Mouse (Mus musculus): ENCODE results near the gene Tmod3.
A peak's percentile ranks its signal among the peaks of the same experiment; 100 is the strongest.

Tmod3 gene

DNA sequence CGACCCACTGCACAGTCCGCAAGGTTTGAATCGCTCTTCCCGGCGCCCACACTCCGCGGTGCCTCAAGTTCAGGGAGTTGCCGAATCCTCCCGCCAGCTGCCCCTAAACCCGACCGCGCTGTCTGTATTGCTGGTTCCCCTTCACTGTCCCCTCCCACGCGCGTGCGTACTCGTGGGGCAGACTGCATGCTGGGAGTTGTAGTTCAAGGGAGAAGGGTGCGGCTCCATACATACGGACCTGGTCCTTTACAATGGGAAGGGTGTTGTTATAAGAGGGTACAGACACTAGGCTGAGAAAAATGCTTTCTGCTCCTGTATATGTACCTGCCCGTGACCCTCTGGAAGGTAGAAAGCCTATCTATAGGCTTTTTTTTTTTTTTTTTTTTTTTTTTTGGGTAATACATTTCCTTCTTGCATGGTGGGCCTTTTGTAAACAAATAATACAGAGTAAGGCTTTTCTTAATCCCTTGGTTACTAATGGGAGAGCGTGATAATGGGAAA is at the start of gene Tmod3:
Gene Tmod3 (minus strand): TSS at position 146 of the 501 bp plus-strand sequence.
- peak; percentile 92 for DNase-seq (ENCODE audit: low spot score)

DNA sequence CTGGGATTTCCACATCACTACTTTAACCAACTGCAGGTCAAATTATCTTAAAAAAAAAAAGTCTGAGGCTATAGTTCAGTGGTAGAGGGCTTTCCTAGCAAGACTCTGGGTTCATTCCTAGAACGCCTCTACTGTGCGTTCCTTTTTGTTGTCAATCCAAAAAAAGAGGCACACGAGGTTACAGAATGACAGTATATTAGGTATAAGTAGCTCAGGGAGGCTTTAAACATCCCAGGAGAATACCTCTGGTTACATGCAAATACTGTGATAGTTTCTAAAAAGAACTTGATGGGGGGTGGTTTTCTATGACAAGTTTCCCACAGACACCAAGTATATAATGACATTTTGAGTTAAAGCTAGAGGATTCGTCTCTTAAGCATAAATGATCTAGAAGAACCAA is 48.0 kb upstream of the Tmod3 start:
- no peak for DNase-seq (ENCODE audit: low spot score)

DNA sequence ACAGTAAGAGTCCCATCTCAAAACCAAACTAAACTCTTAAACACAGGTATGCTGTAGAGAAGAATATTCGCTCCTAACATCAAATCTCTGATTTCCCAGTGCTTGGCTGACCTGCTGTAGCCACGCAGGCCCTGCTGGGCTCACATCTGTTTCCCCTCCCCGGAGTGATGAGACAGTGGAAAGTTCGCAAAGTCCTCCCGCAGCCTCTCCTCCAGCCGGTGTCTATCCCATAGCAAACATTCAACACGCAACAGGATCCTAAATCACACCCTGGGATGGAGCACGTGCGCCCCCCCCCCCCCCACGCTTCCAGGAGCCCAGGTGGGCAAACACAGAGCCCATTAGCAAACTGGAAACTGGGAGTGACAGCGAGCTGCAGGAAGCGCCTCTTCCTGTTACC is 42.1 kb upstream of the Tmod3 start:
- DNase-seq (ENCODE audit: low spot score): no peak

DNA sequence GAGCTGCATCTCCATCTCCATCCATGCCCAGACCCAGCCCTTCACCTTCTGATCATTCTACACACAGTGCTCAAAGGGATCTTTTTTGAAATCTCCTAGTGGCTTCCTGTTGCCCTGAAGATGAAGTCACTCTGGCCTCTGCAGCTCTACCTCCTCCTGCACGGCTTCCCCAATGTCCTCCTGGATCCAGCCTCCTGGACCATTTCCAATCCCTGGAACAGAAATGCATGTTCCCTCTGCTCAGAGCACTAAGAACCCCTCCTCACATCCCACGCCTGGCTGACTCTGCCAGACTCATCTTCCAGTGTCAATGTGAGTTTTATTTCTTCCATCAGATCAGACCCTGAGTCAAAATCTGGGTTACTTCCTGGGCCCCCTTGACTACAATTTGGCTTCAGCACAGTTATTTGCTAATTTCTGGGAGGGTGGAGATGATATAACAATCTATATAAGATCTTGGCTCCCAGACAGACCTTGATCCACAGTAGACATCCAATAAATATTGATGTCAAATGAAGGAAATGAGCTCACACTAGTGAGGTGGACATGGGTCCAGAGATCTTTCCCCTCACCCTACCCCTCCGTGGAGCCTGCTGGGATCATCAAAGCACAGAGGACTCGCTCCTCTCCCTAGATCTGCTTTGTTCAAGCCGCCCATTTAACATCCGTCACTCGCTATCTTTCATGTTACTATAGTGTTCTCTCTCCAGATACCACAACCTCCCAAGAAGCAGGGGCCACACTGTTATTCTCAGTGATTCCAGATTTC is 40.9 kb upstream of the Tmod3 start:
- DNase-seq (ENCODE audit: low spot score): no peak

DNA sequence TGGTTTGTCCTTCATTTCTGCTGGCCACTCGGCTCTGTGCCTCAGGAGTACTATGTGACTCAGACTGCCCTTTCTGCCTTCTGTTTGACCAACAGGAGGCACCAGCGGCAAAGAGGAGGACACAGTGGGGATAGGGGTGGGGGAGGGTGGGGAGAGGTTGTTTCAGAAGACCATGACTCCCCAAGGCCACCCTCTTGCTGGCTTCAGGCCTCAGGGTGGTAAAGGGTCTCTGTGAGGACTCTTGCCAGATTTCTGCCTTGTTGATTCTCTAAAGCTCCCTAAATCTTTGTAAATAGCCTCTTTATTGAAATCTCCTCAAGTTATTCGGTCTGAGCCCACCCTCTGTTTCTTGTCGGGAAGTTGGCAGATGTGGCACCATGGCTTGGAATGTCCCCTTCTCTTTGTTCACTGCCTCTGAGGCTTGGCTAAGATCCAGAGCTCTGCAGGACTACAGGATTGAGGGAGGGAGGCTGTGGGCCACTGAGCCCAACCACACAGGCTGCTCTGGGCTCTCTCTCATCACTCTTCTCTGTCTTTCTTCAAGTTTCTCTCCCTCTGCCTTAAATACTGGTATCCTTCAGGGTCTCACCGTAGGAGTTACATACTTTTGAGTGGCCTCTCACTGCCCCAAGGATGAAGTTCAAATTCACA is 39.9 kb upstream of the Tmod3 start:
- no peak for DNase-seq (ENCODE audit: low spot score)

DNA sequence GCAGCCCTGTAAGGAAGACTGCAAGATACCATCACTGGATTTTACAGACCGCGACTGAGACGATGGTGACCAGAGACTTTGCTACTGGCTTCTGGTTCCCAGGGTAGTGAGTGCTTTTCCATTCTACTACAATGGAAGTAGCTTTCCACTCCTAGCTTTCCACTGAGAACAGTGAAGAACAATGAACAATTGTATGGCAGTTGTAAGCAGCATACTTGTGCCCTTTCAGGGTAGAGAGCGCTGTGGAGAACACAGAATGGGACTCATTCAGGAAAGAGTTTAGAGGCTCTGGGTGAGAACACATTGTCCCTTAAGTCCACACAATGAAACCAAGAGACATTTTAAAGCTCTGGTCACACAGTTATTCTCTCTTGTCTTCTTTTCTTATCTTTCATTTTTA is 38.1 kb upstream of the Tmod3 start:
- DNase-seq (ENCODE audit: low spot score): no peak

DNA sequence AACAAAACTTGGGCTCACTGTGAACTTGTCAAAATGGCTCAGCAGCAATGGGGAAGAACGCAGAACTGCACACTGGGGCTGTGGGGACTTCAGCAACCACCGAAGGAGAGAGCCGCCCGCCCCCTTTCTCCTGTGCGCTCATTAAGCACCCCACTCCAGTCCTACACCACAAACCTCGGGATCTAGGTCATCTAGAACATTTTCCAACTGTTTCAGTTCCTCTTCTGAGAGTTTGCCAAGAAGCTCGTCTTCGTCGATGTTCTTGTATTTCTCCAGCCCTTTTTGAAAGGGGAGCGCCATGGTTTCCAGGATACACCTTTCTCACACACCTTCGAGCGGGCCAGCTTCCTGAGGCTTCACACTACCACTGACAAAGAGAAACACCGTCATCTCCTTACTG is 37.6 kb upstream of the Tmod3 start:
- DNase-seq (ENCODE audit: low spot score): no peak

DNA sequence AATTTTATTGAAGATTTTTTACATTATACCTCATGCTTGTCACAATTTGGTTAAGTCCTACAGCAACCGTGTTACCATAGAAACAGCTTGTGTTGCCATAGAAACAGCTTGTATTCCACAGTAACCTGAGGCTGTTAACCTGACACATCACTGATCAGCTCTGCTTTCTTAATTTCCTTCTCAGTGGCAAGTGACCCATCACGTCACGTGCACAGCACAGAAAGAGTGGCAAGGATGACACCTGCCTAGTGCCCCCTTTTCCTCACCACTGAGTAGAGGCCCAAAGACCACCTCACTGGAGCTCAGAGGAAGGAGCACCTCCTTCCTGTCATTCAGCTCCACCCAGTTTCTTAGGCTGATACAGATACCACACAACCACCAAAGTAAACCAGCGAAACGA is 34.0 kb upstream of the Tmod3 start:
- DNase-seq (ENCODE audit: low spot score): no peak

DNA sequence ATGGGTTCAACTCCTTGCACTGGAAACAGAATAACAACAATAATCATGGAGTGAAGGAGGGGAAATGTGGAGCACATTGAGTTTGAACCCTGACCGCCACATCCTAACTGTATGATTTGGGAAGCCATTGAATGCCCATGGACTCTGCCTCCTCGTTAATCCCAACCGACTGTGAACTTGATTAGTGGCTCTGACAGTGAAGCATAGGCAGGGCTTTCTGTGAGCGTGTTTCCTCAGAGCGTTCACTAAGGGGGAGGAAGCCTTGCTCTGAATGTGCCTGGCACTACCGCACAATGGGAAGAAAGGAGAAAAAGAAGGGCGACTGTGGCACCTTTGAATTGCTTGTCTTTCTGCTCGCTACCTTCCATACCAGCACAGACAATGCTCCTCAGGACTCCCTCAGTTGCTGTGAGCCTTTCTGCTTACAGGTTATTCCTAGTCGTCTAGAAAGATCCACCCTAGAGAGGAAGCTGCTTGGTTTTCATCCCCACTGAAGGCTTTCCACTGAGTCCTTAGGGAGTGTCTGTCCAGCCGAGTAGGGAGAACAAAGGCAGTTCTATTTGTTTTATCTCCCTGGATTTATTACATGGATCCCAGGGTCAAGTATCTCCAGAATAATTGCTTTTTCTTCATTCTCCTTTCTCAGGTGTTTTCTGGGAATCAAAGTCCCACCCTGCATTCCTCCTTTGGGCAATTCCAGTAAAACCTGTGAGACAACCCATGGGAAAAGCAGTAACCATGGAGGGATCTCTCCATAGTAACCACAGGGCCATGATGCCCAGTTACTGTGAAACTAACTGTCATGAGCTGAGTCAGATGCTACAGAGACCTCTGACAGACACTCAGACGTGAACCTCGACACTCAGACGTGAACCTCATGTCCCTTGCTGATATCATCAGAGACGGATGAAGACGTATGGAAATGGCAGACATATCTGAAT is 30.7 kb upstream of the Tmod3 start:
- DNase-seq (ENCODE audit: low spot score): no peak

DNA sequence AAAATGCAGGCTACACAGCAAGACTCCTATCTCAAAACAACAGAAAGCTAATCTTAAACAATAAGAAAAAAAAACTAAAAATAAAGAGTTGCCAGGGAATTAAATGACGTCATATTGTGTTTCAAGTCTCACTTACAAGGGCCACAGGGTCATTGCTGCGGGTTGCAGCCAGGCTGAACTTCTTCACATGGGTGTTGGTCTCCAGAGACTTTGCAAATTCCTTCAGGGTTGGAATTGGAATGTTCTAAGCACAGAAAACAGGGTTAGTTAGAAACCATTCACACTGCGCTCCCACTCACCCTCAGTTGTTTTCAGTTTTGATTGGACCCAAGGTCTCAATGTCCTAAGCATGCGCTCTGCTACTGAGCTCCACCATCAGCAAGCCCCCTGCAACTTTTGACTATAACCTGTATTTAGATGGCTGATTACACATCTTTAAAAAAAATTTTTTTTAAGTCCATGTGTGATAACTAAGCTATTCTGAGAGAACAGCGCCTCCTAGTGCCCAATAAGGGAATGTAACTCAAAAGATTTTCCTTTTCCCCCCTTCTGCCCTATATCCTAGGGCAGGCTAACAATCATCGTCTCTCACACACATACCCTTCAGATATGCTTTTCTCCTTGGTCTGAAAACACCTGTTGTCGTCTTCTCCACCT is 22.4 kb upstream of the Tmod3 start:
- DNase-seq (ENCODE audit: low spot score): no peak

DNA sequence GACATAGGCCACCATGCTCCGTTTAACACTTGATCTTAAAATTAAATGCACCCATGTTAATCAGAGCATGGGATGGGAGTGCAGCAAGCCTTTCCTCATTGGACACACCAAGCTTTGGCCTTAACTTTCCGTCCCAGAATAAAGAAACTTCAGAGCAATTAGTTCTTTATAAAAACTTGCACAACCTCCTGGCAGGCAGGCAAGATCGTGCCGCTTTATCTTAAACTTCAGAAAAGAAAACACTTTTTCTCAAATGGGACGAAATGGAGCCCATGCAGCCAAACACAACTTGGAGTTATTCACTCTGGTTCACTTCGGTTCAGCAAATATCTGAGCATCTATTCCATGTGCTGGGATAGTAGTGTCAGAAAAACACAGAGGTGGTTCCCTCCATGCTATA is 19.9 kb upstream of the Tmod3 start:
- DNase-seq (ENCODE audit: low spot score): no peak

DNA sequence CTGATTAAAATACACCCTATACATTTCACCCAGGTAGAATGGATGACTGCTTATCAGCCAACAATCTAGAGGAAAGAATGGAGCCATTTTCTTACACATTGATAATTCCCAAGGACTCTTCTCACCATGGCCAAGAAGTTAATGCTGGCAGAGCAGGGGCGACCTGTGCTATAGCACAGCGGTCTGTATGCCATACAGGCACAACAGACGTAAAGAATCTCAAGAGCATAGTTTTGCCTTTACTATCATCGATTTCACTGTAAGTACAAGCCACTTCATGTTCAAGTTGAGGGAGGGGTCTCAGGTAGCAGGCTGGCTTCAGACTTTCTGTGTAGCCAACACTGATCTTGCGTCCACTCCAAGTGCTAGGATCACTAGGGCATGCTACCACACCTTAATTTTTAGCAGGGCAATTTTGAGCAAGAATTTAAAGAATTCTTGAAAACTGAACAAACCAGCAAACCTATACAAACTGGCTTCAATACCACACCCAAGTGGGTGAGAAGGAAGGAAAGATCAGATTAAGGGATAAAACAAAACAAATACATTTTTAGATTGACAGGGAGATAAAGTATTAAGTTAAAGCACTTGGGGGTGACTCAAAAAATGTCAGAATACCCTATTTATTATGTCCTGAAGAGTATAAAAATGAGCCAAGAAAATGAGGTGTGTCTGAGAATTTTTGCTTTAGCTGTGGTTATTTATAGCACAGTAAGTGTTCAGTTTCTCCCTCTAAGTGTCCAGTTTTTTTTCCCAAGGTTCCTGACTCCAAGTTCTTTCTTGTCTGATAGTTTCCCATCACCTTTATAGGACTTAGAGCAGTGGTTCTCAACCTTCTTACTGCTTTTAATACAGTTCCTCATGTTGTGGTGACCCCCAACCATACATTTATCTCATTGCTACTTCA is 11.8 kb upstream of the Tmod3 start:
- DNase-seq (ENCODE audit: low spot score): no peak

DNA sequence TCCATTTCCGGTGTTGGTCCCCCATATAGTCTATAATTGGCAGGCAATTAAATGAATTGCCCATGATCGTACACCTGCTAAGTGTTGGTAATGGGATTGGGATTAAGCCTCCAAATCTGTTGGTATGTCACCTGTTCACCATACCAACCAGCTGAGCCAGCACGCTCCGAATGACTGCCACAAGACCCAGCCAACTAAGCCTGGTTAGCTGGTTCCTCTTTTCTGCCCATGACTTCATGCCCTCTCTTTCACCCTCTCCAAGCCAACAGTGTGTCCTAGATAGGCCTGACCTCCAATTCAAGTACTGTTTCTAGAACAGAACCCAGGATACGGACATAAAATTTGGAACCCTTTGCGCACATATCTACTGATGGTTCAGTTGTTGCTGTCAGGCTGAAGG is 8.9 kb upstream of the Tmod3 start:
- no peak for DNase-seq (ENCODE audit: low spot score)

DNA sequence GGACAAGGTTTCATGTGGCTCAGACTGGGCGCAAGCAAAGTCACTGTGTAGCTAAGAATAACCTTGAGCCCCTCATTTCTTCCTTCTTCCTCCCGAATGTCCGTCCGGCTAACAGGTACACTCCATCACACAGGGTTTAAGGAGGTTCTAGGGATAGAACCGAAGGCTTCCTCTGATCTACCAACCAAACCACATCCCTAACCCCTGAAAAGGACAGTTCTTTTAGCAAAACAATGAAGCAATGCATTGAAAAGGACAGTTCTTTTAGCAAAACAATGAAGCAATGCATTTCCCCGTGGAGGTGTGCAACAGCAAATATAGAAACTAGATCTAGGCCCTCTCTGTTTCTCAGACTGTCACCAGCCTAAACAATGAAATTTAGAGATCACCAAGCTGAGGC is 5.4 kb upstream of the Tmod3 start:
- no peak for DNase-seq (ENCODE audit: low spot score)

DNA sequence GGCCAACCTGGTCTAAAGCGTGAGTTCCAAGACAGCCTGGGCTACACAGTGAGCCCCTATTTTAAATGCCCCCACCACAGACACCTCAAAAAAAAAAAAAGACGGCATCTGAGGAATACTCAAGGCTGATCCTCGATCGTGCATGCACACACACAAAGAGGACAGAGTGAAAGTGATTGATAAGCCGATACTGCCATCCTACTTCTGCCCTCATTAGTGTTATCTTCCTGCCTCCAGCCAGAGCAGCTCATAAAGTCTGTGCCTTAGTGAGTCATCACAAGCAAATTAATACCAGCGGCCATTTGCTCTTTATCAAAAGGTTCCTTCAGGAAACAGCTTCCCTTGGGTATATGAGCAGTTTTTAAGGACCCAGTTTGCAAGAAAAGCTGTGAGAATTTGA is 4.2 kb upstream of the Tmod3 start:
- DNase-seq (ENCODE audit: low spot score): no peak

DNA sequence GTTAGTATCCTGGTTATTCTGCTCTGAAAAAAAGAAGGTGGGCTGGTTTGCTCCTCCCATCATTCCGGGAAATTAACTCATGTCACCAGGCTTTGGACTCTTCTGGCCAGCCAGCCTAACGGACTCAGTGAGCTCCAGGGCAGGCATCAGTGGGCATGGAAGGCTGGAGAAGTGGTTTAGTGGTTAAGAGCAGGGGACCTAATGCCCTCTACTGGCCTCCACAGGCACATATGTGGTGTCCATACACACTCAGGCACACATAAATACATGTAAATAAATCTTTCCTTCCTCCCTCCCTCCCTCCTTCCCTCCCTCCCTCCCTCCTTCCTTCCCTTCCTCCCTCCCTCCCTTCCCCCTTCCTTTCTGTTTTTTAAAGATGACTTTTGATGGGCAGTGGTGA is 3.7 kb upstream of the Tmod3 start:
- DNase-seq (ENCODE audit: low spot score): no peak

DNA sequence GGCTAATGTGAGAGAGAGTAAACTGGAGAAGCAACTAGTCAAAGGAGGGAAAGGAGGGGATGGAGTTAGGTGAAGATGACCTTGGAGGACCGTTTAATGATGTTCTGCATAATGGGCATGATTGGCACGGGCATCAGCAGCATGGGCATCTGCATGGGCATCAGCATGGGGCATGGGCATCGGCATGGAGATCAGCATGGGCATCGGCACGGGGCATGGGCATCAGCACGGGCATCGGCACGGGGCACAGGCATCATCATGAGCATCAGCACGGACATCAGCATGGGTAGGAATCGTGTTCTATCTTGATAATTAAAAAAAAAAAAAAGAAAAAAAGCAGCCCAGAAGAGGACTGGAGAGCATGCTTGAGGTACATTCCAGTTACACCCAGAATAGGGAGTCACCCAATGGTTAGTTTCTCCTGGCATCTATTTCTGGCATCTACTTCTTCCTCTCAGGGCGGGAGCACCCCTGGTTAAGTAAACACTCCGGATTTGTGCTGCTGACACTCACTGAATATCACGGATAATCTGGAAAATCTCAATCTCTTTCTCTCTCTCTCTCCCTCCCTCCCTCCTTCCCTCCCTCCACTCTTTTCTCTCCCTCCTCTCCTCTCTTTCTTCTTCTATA is 1.7 kb upstream of the Tmod3 start:
- no peak for DNase-seq (ENCODE audit: low spot score)

DNA sequence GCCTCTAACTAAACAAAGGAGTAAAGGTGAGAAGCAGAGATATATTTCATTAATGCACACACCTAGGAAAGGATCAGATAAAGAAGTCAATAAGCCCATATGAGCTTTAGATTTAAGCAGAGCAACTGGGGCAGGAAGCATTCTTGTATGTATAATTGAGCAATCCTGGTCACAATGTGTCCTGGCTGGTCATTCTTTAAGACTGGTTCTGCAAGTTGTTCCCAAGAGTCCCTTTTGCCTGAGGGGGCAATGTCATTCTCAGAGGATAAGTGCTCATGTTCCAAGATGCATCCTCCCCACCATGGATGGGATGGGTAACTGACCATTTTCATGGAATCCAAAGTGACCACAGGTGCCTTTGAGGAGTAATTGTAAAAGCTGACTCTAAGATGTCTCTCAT is 896 bp upstream of the Tmod3 start:
- no peak for DNase-seq (ENCODE audit: low spot score)

DNA sequence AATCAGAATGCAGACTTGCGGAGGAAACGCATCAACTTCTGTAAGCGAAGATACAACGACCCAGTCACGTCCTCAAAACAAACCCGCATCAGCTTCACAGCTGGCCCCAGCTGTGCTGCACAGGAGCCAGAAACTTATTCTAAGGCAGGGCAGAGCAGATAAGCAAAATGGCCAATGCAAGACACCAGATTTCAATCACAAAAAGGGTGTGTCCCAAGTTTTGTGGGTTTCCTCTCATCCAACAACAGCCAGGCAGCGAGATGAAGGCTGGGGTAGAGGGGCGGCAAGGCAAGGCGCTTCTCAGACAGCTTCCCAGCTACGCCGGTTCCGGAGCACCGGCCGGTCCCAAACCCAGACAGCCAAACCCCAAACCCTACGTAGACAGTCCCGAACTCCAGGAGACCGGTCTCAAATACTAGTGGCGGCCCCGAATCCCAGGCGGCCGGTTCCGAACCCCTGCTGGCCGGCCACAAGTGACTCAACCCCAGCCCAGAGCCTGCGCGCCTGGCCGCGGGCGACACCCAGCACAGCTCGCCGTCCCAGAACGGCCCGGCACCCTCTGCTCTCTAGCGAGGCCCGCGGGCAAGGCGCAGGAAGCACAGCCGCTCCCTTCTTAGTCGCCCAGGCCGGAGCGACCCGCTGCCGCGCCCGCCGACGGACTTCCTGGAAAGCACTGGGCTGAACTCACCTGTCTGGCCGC is 495 bp downstream of the Tmod3 start:
- DNase-seq (ENCODE audit: low spot score): peak; percentile 33

DNA sequence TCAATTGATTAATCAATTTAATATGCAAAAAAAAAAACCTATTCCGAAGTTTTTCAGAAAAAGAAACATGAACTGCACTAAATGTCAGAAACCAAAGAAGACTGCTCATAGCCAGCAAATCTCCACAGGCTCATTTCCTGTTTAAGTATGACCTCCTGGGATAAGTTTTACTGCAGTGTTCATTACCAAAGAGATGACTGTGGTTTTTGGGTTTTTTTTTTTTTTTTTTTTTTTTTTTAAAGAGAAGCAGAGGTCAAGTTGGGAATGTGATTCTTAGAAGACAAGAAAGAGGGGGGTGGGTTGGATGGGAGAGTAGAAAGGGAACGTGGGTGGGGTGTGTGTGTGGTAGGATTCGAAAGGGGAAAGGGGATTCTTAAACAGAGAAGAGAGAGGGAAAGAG is 1.1 kb downstream of the Tmod3 start:
- no peak for DNase-seq (ENCODE audit: low spot score)
